Mouse (Mus musculus) megakaryocyte progenitor cell, adult 5-6 weeks (primary cell): ENCODE measurements at regions not wholly inside any gene's neighbourhood (a gene's known extent, or its start where the extent isn't known, plus 50 kb on each side); places are given as distances from the start of the nearest gene placed in this dataset.

Experiments
- ATAC-seq: replicated peaks from 2 replicates; pipeline ENCODE4 v1.8.0; 2016; ENCODE audit warnings: mild to moderate bottlenecking, moderate TSS enrichment, inconsistent platforms; ENCODE audit not compliant: poor library complexity

DNA sequence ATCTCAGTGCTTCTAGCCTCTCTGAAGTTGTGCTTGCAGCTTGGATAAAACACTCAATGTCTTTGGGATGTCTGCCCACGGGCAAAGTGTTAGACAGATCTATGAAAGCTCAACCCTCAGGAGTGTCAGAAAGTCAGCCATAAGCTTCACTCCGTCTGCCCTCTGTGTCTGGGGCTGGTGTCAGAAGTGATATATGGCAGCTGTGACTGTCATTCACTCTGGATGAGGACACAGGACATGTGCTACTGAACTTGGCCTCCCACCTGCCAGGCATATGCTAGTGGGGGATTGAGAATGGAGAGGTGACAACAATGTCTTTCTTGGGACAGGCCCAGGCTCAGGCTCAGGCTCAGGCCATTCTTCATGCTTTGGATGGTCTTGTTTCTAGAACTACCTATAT is 366.7 kb downstream of the Eipr1 start:
- no peak for ATAC-seq

DNA sequence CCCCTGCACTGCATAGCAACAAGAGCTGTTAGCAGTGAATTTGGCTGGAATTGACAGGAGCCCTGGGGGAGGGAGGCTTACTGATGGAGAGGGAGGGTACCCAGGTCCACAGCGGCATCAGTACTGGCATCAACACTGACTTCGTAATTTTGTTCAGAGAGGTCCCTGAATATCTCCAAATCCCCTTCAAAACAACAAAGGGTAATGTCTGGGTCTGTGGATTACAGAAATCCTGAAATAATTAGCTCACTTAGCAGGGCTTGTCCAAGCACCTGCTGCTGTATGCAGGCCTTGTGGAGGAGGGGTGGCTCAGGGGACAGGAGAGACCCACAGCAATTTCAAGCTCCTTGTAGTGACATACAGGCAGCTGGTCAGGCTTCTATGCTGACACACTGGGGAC is 369.6 kb downstream of the Eipr1 start:
- no peak for ATAC-seq

DNA sequence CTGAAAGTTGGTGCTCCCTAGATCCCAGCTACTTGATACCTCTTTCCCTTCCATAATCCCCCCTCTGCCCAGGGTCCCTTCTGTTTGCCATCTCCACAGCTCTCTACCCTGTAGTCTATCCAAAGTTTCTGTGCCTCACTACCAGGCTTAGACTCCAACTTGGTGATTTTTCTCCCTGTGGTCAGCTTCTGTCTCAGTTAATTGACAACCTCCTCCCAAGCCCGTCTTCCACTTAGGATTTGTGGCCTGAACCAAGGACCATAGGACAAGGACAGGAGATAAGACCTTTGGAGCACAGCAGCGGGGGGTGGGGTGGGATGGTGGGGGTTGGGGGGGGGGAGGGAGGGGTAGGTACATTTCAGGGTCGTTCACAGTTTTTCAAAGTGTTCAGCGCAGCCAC is 371.3 kb downstream of the Eipr1 start:
- no peak for ATAC-seq

DNA sequence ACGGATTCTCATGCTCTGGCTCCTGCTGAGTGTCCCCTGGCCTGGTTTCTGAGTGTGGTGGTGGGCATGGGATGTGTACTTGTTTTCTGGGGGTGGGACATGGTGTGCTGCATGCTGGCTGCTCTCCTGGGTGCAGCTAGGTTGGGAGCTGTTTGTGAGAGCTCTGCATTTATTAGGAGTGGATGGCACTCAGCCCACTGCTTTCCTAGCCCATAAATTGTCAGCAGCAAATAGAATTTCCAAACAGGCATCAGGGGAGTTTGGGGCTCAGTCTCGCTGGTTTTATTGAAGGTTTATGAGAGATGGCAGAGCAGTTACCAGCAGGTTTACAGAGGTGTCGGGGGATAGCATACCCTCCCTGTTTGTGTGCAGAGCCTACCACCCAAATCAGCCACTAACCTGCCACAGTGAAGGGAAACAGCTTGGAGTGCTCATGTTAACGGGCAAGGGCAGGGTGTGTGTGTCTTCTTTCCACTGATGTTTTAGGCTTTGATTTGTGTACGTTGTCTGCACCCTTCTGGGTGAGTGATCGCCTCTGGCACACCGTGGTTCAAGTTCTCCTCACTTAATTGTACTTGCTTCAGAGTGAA is 372.6 kb downstream of the Eipr1 start:
- ATAC-seq = no peak

DNA sequence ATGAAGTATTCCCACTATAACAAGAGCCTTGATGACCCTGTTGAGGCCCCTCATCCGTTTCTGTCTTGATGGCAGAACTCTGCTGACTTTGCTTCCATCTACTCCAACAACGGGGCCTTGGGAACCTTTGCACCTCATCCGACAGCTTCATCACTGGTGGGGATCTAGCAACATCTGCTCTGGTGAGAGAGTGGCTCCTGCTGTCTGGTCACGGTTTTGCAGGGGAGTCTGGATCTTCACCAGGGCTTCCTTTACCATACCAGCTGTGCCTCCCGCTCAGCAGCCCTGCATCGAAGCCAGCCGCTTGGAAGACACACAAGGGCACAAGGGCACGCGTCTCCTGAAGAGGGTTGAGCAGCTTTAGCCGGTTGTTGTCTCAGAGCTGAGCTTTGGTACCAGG is 377.2 kb downstream of the Eipr1 start:
- no peak for ATAC-seq

DNA sequence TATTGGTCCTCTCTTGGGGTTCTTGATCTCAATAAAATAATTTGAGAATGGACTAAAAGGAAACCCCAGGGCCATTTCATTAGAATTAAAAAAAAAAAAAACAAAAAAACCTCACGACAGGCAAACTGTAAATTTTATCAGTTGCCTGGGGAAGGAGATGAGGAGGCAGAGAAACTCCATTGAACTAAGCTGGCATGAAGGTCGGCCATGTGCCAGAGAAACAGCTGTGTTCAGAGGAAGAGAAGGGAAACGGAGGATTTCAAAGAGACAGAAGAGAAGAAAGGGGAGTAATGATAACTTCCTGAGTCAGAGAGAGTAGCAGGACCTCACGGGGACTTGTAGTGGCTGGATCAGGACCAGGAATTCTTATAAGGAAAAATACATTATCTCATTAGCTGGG is 377.7 kb downstream of the Eipr1 start:
- ATAC-seq = no peak

DNA sequence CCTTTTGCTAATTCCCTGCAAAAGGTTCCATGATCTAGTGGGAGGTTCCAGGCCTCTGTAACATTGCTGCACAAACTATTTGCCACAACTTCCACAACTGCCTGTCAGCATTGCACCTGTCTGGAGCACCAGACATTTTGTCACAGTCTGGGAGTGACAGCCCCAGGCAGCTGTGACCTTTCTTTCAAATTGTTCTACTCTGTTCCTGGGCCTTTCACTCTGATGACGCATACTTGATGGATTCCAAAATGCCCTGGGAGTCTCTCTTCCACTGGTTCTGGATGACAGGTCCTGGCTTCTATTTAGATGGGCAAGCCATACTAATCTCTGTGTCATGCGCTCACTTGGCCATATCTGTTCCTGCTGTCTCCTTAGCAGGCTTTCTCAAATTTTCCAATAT is 382.7 kb downstream of the Eipr1 start:
- ATAC-seq = no peak

DNA sequence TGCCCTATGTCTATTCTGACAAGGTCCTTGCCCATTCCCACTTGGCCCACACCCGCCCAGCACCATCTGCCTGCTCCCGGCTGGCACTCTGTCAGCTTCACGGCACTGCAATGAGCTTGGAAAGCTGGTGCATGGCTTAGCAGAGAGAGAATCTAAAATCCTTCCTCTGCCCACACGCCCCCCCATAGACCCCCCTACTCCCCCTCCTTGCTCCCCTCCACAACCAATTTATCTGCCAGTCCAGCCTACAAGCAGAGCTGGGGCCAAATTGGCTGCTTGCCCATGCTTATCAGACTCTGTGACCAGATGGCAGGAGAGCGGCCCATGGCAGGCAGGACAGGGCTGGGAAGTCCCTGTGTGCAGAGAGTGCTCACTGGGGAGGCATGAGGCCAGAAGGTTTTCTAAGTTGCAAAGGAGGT is 385.3 kb downstream of the Eipr1 start:
- ATAC-seq = no peak

DNA sequence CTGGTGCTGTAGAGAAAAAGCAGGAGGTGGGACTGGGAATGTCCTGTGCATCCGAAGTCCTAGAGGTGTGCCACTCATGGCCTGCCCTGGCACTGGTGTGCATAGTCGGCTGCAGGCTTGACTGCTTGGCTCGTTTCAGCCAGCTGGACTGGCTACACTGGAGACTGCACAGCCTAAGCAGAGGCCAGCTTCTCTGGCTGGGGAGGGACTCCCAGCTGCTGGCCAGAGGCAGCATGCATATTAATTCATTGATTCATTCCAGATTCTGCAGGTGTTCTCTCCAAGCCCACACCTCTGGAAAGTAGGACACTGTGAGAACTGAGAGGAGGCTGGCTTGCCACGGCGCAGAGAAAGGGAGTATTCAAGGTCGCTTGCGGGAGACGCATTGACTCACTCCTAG is 385.9 kb downstream of the Eipr1 start:
- no peak for ATAC-seq

DNA sequence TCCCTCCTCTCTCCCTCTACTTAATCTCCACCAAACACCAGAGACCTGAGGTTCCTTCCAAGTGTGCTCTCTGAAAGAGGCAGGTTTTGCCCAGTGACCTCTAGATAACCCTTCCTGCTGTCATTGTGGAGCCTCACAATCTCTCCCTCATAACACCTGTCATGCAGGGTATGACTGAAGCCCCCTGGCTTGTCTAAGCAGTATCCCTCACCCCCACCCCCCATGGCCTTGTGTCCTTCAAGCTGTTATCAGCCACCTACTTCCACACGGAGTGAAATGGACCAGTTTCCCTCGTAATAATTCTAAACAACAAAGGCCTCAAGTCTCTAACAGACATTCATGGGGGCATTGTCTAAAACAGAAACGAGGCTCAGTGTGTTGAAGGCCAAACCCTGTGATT is 387.6 kb upstream of the Myt1l start:
- no peak for ATAC-seq

DNA sequence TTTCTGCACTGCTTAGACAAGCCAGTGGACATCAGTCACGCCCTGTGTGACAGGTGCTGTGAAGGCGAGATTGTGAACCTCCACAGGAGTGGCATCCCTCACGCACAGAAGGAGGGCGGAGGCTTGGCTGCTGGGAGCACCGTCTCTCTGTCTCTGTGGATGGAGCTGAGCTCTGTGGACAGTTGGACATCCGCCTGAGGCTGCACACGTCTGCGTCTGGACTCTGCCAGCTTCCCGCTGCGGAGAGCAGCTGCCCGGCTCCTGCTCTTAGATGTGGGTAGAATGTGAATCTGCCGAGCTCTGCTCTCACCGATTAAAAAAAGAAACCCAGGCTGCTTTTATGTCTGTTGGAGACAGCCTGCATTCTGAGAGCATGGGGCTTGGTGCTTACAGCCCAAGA is 387.1 kb upstream of the Myt1l start:
- no peak for ATAC-seq

DNA sequence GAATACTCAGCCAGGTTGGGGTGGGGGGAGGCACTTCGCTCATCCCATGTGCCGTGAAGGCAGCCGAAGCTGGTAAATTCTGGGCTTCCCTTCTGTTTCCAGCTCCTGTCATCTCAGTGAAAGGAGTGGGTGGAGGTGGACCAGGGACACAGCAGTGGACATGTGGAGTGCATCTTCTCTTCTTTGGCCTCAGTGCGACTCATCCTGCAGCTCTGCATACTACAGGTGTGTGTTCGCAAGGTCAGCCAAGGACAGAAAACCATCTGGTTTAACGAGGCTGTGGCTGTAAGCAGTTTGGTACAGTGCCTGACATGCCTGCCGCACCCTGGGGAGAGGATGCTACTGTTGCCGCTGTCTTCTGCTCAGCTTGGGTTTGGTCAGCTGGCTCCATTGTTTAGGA is 386.3 kb upstream of the Myt1l start:
- no peak for ATAC-seq

DNA sequence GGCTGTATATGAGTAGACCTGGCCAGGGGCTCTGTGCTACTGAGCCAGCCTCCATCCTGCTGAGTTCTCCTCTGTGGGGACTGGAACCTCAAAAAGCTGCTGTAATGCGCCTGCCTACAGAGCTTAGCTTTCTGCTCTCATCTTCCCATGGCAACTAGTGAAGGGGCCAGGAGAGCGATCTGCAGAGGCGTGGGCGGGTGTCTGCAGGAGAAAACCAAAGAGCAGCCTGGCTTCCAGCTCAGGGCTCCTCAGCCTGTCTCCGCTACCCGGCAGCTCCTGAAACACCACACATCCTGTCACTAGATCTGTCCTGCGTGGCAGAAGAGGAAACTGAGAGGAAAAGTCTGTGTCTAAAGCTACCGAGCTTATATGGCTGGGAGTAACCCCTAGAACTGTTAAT is 384.9 kb upstream of the Myt1l start:
- ATAC-seq = no peak

DNA sequence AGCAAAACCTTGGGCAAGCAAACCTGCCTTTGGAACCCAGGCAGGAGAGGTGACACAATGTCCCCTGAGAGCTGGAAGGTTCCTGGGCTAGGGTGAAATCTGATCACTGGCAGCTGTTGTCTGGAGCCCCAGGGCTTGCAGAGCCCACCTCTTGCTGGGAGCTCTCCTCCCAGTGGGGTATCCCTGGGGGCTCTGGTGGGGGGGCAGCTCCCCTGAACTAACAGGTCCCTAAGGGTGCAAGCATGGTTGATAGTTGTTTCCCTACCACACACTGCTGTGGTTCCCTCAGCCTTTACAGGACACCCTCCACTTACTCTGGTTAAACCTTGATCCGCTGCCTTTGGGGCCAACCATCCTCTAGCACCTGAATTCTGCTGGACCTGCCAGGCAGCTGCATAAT is 367.3 kb upstream of the Myt1l start:
- no peak for ATAC-seq

DNA sequence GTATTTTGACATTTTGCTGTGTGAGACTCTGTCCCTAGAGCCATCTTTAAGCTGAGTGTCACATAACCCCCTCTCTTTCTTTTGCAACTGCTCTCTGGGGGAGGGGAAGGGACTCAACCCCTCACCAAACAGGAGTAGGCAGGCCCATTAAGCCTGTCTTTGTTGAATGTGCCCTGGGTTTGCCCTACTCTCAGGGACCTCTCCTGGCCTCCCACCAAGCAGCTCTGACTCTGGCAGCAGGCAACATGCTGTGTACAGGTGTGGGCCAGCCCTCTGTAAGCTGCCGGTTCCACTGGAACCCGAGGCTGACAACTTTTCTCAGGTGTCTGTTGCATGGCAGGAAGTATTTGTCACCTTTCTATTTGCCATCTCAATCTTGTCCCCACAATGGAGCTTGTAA is 366.6 kb upstream of the Myt1l start:
- ATAC-seq = no peak

DNA sequence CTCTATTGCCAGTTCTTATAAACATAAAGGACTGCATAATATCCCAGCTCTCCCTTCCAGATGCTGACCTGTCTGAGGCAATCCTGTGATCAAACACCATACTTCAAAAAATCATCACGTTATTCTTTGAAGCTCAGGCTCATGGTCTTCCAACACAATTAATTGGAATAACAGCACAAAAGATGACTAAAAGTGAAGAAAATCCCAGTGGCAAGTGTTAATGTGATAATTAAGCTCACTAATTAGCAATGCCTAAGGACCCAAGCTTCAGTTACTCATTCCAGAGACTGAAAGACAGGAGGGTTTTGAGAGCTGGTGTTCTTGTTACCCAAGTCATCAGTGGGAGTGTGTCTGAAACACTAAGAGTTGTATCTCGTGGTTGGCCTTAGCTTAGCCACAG is 363.5 kb upstream of the Myt1l start:
- no peak for ATAC-seq

DNA sequence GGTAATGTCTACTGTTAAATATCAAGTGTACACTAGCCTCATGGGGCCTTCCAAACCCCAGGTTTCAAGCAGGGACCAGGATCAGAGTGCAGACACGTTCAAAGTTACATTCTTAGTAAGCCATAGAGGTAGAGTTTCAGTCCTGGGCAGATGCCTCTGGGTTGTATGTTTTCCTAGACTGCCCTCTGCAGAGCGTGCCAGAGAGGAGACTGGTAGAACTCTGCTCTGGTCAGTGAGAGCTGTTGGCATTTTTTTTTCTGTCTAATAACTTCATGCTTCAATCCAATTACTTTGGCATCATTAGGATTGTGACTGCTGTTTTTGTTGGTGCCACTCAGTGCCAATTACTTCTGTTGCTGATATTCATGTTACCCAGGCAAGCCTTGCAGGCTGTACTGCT is 361.9 kb upstream of the Myt1l start:
- no peak for ATAC-seq

DNA sequence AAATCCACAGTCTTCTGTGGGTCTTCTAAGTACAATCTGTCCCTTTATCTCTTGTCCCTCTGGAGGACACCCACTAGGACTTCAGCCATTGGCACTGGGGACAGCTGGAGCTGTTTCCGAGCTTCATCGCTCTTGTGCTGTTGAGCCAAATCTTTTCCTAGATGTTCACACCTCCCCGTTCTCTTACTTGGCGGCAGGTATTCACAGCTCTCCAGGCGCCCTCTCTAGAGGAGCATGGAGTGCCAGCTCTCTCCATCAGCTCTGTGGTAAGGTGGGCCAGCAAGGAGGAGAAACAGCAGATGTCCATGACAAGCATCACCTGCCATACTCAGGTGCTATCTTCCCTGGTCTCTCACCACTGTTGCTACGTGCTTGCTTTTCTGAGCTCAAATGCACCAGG is 360.3 kb upstream of the Myt1l start:
- ATAC-seq = no peak

DNA sequence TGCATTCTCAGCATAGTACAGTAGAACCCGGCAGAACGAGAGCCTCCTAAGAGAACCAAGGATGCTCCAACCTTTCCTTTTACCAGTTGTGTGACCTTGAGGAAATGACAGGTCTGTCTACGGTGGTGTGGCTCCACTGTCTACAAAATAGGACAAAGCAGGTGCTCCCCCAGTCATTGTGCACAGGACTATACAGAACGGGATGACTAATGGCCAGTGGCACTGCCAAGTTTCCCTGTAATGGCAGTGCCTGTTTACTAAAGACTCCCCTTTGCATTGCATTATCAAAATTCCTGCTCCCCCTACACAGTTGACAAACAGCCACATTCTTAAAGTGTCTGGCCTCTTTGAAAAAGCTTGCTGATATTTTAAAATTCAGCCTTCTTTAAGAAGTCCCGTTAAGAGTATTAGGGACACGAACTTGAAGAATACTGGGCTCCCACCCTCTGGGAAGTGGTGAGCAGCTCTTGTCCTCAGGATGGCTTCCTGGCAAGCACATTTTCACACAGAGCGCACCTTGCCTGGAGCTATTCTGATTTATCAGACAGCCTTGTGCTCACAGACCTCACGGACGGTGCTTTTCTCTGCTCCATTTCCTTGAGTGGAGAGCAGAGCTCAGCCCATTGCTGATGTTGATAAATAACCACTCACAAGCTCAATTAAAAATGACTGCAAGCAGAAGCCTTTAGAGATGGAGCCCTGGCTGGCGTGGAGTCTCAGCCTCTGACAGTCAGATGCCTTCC is 352.3 kb upstream of the Myt1l start:
- ATAC-seq = no peak

DNA sequence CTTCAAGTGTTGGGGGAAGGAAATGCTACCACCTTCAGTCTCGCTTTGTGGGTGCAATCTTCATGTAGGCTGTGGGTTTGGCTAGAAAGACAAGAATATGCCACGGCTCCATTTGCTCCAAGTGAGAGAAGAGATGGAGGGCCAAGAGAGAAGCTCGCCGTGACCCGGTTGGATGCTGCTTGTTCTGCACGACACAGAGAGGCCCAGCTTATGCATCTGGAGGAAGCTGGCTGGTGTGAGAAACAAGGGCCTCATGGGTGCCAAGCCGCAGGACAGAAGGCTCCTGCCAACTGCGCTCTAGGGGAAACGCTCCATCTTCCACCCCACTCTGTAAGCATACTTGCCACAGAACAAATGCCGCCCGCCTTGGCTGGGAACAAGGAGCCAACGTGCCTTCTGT is 351.0 kb upstream of the Myt1l start:
- ATAC-seq = no peak

DNA sequence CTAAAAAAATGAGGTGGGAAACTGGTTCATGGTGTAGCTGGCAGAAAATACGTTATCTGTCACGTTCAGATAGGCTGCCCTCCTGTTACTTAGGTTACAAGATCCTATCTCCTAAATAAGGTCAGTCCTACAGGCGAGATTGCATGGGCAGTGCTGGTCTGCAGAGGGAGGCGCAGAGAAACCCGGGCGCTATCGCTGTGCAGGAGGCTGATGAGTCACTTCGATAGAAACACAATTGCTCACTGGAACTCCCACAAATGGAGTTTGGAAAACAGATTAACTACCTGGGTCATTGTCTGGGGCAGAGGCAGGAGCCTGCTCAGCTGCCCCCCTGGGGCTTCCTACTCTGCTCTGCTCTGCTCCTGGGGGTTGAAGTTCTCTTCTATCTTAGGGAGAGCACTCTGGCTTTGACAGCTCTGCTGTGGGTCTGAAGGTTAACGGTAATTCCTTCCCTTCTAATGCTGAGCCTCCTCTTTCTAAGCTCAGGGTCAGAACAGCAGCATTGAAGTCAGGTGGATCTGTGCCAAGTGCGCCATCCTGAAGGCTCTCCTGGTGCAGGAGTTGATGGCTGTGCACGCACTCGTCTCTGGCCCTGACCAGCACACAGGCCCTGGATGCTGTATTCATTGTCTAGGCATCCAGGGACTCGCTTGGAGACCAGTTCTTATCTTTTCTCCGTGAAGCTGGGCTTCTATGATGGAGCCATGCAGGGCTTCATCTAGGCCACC is 349.9 kb upstream of the Myt1l start:
- ATAC-seq = no peak

DNA sequence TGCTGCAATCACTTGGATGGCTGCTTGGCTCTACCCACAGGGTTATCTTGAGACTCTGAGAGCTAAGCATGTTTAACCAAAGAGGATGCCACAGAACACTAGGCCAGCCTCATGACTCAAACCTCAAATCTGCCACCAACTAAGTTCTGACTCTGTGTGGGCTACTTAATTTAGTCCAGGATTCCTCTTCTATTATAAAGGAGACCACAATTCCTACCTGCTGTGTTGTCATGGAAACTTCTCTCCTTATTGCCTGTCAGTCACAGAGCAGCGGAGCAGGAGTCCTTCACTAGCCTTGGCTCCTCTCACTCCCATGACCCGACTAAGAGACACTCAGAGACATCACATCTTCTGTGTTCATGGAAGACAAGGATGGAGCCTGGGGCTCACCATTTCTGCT is 348.8 kb upstream of the Myt1l start:
- ATAC-seq = no peak

DNA sequence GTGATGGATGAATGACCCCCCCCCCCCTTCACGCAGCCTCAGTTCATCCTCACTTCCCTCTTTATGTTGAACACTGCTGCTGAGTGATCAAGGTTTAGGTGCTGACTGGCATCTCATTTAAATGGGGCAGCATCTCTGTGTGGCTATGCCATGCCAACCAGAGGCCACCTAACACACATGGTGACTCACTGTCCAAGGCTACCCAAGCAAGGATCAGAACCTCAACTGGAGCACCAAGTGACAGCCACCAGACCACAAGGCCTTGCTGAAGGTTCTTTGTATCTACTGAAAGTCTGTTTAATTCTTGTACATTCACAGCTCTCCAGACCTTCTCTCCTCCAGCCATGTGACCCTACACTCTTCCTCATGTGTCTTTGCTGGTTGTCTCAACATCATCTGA is 347.6 kb upstream of the Myt1l start:
- ATAC-seq = no peak
